Mouse (Mus musculus) heart, adult 11 months (tissue): ENCODE results near the gene Prickle4.

Experiments used
- DNase-seq: peaks from one replicate; pipeline ENCODE4 v3.0.0; 2022

Gene Prickle4

DNA sequence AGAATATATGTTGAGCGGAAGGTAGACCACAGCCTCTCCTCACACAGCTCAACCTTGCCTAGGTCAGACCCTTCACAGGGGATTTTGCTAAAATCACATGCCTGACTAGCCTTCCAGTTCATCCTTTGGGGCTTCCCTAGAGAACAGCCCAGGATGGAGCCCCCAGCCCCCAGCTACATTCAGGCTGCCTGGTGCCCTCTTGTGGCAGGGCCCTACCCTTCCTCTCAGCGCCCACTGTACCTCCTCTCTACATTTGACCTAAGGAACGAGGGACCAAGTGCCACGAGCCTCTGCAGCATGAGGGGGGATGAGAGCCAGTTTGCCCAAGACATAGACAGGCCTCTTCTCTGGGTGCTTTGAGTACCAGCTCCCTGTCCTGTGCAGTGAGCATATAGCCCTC is 10.2 kb upstream of the Prickle4 start:
- no peak for DNase-seq

DNA sequence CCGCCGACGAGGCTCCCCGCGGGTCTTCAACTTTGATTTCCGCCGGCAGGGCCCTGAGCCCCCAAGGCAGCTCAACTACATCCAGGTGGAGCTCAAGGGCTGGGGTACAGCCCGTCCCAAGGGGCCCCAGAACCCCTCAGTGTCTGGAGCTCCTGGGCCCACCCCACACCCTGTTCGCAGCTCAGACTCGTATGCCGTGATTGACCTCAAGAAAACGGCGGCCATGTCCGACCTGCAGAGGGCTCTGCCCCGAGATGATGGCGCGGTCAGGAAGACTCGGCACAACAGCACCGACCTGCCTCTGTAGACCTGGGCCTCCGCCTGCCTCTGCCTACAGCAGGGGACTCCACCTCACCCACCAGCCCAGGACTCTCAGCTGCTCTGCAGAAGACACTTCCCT is 9.0 kb upstream of the Prickle4 start:
- DNase-seq = no peak

DNA sequence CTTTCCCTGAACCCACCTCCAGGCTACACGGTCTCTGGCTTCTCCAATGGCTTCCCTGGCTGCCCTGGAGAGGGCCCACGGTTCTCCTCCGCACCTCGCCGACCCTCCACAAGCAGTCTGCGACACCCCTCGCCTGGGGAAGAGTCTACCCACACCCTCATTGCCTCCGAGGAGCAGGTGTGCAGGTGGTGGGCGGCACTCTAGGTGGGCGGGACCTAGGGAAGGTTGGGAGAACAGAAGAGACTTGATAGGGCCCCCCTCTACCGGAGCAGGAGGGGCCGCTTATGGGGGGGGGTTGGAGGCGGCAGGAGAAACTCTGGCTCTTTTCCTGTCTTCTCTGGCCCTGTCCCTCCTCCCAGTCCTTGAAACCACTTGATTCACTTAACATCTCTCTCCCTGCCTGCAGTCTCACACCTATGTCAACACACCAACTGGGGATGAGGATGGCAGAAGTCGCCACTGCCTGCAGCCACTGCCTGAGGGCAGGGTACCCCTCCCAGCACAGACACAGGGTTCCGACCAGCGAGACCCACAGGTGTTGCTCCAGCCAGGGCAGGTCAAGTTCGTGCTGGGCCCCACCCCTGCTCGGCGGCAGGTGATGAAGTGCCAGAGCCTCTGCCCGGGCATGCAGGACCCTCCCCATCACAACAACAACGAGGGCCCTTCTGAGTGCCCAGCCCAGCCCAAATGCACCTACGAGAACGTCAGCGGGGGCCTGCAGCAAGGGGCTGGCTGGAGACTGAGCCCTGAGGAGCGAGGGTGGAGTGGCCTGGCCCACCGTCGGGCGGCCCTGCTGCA is 8.2 kb upstream of the Prickle4 start:
- peak; percentile 93 for DNase-seq

DNA sequence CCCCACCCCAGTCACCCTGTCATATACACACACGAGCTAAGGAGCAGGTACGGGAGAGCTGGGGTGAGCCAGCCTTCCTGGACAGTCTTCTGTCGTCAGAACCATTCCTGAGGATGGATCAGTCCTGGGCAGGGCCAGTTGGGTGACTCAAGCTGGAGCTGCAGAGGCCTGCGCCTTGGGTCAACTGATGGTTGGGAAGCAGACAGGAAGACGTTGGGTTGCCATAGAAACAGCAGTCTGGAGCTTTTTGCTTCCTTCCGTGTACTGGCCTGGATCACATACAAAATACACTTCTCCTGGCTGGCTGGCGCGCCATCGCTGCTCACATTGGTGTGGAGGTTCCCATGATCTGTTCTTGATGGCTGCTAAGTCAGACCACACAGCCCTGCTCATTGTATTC is 7.3 kb upstream of the Prickle4 start:
- no peak for DNase-seq

DNA sequence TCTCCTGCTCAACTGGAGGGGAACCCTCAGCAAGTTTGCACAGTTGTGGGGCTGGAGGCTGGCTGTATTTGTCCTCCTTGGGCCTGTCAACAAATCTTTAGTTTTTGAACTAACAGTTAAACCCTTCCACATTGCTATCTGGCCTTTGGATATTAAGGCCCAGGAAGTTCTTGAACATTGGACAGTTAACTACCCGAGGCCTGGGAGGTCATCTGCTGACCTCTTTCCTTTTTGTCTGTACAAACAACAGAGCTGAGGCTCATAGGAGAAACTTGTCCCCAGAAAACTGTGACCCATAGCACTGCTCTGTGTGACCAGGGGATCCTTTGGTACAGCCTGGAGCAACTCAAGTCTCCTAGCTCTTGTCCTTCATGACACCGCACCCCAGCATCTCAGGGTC is 4.5 kb upstream of the Prickle4 start:
- DNase-seq = no peak

GRCm38 (mm10) chr17:47698156-47698555 is 3.6 kb upstream of the Prickle4 start:
- DNase-seq = no peak

- no peak for DNase-seq
Observed at GRCm38 (mm10) chr17:47695337-47695710, 788 bp upstream of the Prickle4 start.

- DNase-seq = no peak
Observed at GRCm38 (mm10) chr17:47694442-47694502, 264 bp downstream of the Prickle4 start, which contains the start of gene Gm21981. TSS of gene Gm21981 (minus strand) at chr17:47694455.

GRCm38 (mm10) chr17:47693671-47694441 is 680 bp downstream of the Prickle4 start:
- peak; percentile 98 for DNase-seq

- no peak for DNase-seq
Observed at GRCm38 (mm10) chr17:47691650-47692049, 2.9 kb downstream of the Prickle4 start.

DNA sequence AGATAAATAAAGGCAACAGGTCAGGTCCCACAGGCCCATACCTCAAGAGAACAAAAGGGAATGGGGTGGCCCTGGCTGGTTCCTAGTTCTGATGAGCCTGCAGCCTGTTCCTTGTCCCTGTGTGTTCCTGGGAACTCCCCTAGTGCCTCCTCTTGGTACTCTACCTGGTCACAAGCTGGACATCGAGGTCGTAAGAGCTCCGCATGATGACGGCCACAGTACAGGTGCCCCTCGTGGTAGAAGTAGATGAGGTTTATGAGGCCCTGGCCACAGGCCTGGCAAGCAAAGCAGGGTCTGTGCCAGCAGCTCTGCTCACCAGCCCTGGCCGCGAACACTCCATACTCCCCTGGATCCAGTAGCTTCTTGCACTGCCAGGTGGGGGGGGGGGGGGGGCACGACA is 4.6 kb downstream of the Prickle4 start:
- no peak for DNase-seq

- peak; percentile 98 for DNase-seq
Observed at GRCm38 (mm10) chr17:47688608-47689575, 5.6 kb downstream of the Prickle4 start, which contains the start of gene Frs3. TSS of gene Frs3 (plus strand) at chr17:47689030.

DNA sequence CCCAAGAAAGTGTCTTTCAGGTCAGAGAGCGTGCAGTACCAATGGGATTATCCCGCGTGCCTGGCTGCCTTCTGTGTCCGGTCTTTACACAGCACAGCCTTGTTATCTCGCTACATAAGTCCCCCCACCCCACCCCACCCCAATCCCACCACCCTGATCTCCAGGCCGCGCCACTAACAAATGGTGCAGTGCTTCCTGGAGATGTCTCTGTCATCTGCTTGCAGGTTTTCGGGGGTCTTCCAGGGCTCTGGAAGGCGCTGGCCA is 6.3 kb downstream of the Prickle4 start, which contains the start of gene Tomm6:
Tomm6 (minus strand) TSS at position 43 of the 264 bp plus-strand sequence.
- DNase-seq = no peak

DNA sequence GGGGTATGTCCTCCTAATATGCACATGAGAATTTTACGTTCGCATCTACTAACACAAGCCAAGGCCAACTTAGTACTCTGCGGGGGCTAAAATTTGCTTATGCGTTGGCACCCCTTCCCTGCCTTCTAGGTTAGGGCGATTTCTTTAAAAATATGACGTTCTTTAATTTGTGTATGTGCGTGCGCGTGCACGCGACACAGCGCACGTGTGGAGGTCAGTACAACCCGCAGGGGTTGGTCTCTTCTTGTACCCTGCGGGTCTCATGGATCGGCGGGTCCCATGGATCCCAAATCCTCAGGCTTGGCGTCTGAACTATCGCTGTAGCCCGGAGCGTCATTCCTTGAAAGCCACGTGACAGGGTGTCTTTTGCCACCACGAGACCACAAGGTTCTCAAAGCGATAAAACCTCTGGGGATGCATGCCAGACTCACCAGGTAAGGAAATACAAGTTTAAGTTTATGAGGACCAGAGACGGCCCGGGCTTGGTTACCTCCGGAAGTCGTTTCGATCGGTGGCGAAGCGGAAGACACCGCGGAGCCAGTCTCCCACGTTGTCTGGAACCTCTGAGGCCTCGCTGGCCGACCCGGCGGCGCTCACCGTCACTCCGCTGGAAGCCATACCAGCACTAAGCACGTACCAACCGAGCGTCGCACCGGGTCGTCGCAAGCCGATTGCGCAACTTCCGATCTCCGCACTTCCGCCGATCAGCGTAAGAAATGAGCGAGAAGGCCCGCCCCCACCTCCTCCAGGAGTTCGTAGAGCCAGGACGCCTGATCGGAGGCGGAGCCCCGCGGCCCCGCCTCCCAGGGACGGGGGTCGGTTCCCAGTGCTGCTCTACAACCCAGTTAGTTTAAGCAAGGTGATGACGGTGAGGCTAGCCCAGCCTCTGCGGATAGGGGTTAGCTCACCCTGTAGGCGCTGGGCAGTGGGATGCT is 6.9 kb downstream of the Prickle4 start:
- peak; percentile 99 for DNase-seq

DNA sequence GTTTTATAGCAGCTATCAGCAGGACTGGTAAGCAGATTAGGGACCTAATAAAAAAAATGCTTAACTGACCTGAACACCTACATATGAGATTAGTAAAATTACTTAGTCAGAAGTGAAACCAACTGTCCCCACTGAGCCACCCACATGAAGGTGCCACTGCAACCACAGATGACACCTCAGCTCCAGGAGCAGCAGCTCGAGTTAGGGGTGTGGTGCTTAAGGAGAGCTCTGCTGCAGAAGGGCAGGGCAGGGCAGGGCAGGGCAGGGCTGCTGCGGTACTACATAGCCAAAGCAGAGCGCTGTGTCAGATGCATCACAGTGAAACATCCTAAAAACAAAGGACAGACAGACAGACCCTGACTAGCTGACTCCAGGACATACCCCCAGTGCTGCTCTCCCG is 11.7 kb downstream of the Prickle4 start:
- peak; percentile 75 for DNase-seq

DNA sequence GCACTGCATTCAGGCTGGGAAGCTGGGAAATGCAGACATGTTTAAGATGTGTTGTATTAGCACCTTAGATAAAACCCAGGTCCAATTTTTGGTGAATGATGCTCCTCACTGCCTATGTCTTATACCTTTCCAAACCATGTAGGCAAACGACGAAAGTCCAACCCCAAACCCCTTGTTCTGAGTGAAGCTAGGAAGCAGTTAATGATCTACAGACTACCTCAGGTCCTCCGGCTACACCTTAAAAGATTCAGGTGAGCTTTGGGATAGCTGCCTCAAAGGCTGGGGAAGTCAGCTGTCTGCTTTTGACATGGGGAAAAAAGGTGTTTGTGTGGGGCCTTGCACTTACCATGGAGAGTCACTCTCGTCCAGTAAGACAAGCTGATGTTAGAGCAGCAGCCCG is 15.8 kb downstream of the Prickle4 start:
- no peak for DNase-seq

GRCm38 (mm10) chr17:47678238-47678637 is 16.3 kb downstream of the Prickle4 start:
- no peak for DNase-seq

GRCm38 (mm10) chr17:47676581-47676980 is 18.0 kb downstream of the Prickle4 start:
- peak; percentile 87 for DNase-seq

GRCm38 (mm10) chr17:47672311-47673111 is 22.0 kb downstream of the Prickle4 start:
- peak; percentile 95 for DNase-seq

DNA sequence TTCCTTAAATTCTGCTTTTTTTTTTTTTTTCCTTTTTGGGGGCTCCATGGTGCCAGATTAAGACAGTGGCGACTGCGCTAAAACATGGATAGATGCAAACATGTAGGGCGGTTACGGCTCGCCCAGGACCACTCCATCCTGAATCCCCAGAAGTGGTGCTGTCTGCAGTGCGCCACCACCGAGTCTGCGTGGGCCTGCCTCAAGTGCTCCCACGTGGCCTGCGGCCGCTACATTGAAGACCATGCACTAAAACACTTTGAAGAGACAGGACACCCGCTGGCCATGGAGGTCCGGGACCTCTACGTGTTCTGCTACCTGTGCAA is 22.6 kb downstream of the Prickle4 start:
- DNase-seq = no peak

- DNase-seq = no peak
Observed at GRCm38 (mm10) chr17:47669166-47669565, 25.4 kb downstream of the Prickle4 start.

DNA sequence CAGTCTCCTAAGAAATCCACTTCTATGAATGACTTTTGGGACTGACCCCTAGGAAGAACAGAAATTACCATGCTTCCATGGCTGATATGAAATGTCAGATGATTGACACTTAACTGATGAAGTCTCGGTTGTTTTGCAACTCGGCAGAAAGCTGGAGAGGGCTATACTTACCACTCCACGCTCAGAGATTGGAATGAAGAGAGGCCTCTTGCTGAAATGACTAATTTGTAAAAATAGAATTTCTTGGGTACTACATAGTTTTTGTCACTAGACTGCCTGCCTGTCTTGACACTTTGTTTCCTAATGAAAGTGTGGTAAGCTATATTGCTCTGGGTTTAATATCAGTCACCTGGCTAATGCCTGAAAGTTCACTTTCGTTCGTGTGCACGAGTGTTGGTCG is 30.1 kb downstream of the Prickle4 start:
- no peak for DNase-seq
